Mouse (Mus musculus): ENCODE measurements around the gene Fam160a1. TPM values are rescaled to one million over a fixed set of nuclear protein-coding genes. Genes with fewer than 3 reads are reported as not detected.

Fam160a1 gene
- polyA plus RNA-seq, 1 experiment from 2014 or later, result 3.8 TPM

DNA sequence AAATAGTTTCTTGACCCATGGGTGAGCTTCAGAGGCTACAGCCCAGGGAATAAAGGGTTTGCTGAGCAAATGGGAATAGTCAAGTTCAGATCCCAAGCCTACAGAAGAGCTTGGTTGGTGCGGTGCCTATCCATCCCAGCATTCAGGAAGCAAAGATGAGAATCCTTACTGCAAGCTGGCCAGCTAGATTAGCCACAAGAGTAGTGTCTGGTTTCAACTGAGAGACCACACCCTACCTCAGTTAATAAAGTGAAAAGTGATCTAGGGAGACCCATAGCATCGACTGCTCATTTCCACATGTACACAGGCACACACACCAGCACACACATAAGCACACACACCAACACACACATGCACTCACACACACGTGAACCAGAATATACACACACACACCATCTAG lies 75.3 kb downstream of the Fam160a1 start:
- Histone ChIP-seq H3K36me3 (ENCODE audit: control insufficient read depth, insufficient read depth, low read length) (no peaks in the 10 kb centered on the region), H3K4me2 (ENCODE audit: low read depth, low read length) (no peak overlapping the region), H3K9me3 (ENCODE audit: control insufficient read depth, low read length) (no peaks in the 10 kb centered on the region), H3K4me3 (ENCODE audit: low read length) (no peak overlapping the region), H3K27me3 (replicated peaks; ENCODE audit: control insufficient read depth, insufficient read depth, low read length) (no peaks in the 10 kb centered on the region), H3K4me1 (ENCODE audit: control insufficient read depth, insufficient read depth, low read length) (no peaks in the 10 kb centered on the region), H3K9ac (ENCODE audit: low read depth, low read length) (no peak overlapping the region), H3K27ac (ENCODE audit: low read length) (no peak overlapping the region)
- 93% methylated on average over 3 of the region's 3 CpGs for WGBS
- no peak for ATAC-seq

DNA sequence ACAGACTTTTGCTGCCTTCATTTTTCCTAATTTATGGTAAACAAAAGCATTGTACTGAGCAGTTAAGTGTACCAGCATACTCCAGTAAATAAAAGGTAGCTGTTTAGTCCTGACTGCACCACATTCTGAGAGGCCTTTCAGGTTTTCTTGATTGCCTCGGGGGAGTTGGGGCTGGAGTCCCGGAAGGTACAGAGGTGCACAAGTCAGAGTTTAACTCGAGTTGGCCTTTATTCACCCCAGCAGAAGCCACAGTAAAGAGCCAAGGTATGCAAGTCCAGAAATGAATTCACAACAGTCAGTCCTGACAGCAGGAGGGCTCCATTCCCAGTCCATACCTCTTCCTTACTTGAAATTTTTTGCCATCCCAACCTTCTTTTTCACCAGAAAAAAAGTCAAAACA lies 78.5 kb downstream of the Fam160a1 start:
- Histone ChIP-seq H3K27ac (ENCODE audit: low read length) (no peak overlapping the region), H3K36me3 (ENCODE audit: control insufficient read depth, insufficient read depth, low read length) (no peaks in the 10 kb centered on the region), H3K27me3 (replicated peaks; ENCODE audit: control insufficient read depth, insufficient read depth, low read length) (no peaks in the 10 kb centered on the region), H3K4me3 (ENCODE audit: low read length) (no peak overlapping the region), H3K9ac (ENCODE audit: low read depth, low read length) (no peak overlapping the region), H3K4me1 (ENCODE audit: control insufficient read depth, insufficient read depth, low read length) (no peaks in the 10 kb centered on the region), H3K9me3 (ENCODE audit: control insufficient read depth, low read length) (no peaks in the 10 kb centered on the region), H3K4me2 (ENCODE audit: low read depth, low read length) (no peak overlapping the region)
- 59% methylated on average over 3 of the region's 3 CpGs for WGBS
- no peak for ATAC-seq

- H3K4me3 ChIP-seq (ENCODE audit: low read length), result no peak overlapping the region
- no peaks in the 10 kb centered on the region for H3K27me3 ChIP-seq (replicated peaks; ENCODE audit: control insufficient read depth, insufficient read depth, low read length)
- no peak overlapping the region for H3K9ac ChIP-seq (ENCODE audit: low read depth, low read length)
- no peaks in the 10 kb centered on the region for H3K36me3 ChIP-seq (ENCODE audit: control insufficient read depth, insufficient read depth, low read length)
- H3K27ac ChIP-seq (ENCODE audit: low read length), result no peak overlapping the region
- no peaks in the 10 kb centered on the region for H3K9me3 ChIP-seq (ENCODE audit: control insufficient read depth, low read length)
- H3K4me2 ChIP-seq (ENCODE audit: low read depth, low read length), result no peak overlapping the region
- ATAC-seq, result no peak
- H3K4me1 ChIP-seq (ENCODE audit: control insufficient read depth, insufficient read depth, low read length), result no peaks in the 10 kb centered on the region
- 77% methylated on average over 5 of the region's 5 CpGs for WGBS
Measured at GRCm38 (mm10) chr3:85733939-85734729, 83.0 kb downstream of the Fam160a1 start.

- no peak overlapping the region for H3K4me3 ChIP-seq (ENCODE audit: low read length)
- no peaks in the 10 kb centered on the region for H3K27me3 ChIP-seq (replicated peaks; ENCODE audit: control insufficient read depth, insufficient read depth, low read length)
- WGBS, result 61% methylated on average over 2 of the region's 2 CpGs
- no peak overlapping the region for H3K9ac ChIP-seq (ENCODE audit: low read depth, low read length)
- H3K4me2 ChIP-seq (ENCODE audit: low read depth, low read length), result no peak overlapping the region
- H3K9me3 ChIP-seq (ENCODE audit: control insufficient read depth, low read length), result no peaks in the 10 kb centered on the region
- H3K36me3 ChIP-seq (ENCODE audit: control insufficient read depth, insufficient read depth, low read length), result no peaks in the 10 kb centered on the region
- ATAC-seq, result no peak
- no peaks in the 10 kb centered on the region for H3K4me1 ChIP-seq (ENCODE audit: control insufficient read depth, insufficient read depth, low read length)
- no peak overlapping the region for H3K27ac ChIP-seq (ENCODE audit: low read length)
Measured at GRCm38 (mm10) chr3:85727171-85727570, 89.9 kb downstream of the Fam160a1 start.

GRCm38 (mm10) chr3:85725971-85726370 lies 91.1 kb downstream of the Fam160a1 start:
- no peaks in the 10 kb centered on the region for H3K27me3 ChIP-seq (replicated peaks; ENCODE audit: control insufficient read depth, insufficient read depth, low read length)
- H3K4me1 ChIP-seq (ENCODE audit: control insufficient read depth, insufficient read depth, low read length), result no peaks in the 10 kb centered on the region
- 76% methylated on average over 3 of the region's 3 CpGs for WGBS
- no peak overlapping the region for H3K4me3 ChIP-seq (ENCODE audit: low read length)
- no peak overlapping the region for H3K27ac ChIP-seq (ENCODE audit: low read length)
- no peak overlapping the region for H3K9ac ChIP-seq (ENCODE audit: low read depth, low read length)
- H3K4me2 ChIP-seq (ENCODE audit: low read depth, low read length), result no peak overlapping the region
- no peak for ATAC-seq
- H3K9me3 ChIP-seq (ENCODE audit: control insufficient read depth, low read length), result no peaks in the 10 kb centered on the region
- no peaks in the 10 kb centered on the region for H3K36me3 ChIP-seq (ENCODE audit: control insufficient read depth, insufficient read depth, low read length)

- no peak for ATAC-seq
- 44% methylated on average over 2 of the region's 2 CpGs for WGBS
- Histone ChIP-seq H3K27ac (ENCODE audit: low read length) (no peak overlapping the region), H3K9ac (ENCODE audit: low read depth, low read length) (no peak overlapping the region), H3K27me3 (replicated peaks; ENCODE audit: control insufficient read depth, insufficient read depth, low read length) (no peaks in the 10 kb centered on the region), H3K4me3 (ENCODE audit: low read length) (no peak overlapping the region), H3K4me1 (ENCODE audit: control insufficient read depth, insufficient read depth, low read length) (no peaks in the 10 kb centered on the region), H3K4me2 (ENCODE audit: low read depth, low read length) (no peak overlapping the region), H3K9me3 (ENCODE audit: control insufficient read depth, low read length) (no peaks in the 10 kb centered on the region), H3K36me3 (ENCODE audit: control insufficient read depth, insufficient read depth, low read length) (no peaks in the 10 kb centered on the region)
Measured at GRCm38 (mm10) chr3:85725110-85725509, 92.0 kb downstream of the Fam160a1 start.

DNA sequence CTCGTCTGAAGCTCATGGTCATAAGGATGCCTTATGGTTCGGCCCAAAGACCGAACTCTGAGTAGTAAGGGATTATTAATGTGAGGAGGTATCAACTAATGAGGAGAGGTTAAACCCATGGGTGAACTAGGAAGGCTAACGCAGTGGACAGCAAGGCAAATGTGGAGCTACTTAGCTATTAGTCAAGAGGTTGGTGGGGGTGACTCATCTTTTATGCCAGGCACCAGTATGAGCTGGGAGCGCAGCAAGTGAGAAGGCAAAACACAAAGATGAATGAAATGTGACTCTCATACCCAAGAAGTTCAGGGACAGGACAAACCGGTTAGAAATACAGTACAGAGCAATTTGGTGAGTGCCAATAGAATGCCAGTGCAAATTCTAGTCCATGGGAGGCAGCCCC lies 94.5 kb downstream of the Fam160a1 start:
- 86% methylated on average over 6 of the region's 6 CpGs for WGBS
- Histone ChIP-seq H3K27ac (ENCODE audit: low read length) (no peak overlapping the region), H3K4me2 (ENCODE audit: low read depth, low read length) (no peak overlapping the region), H3K9me3 (ENCODE audit: control insufficient read depth, low read length) (no peaks in the 10 kb centered on the region), H3K36me3 (ENCODE audit: control insufficient read depth, insufficient read depth, low read length) (no peaks in the 10 kb centered on the region), H3K27me3 (replicated peaks; ENCODE audit: control insufficient read depth, insufficient read depth, low read length) (no peaks in the 10 kb centered on the region), H3K9ac (ENCODE audit: low read depth, low read length) (no peak overlapping the region), H3K4me3 (ENCODE audit: low read length) (no peak overlapping the region), H3K4me1 (ENCODE audit: control insufficient read depth, insufficient read depth, low read length) (no peaks in the 10 kb centered on the region)
- ATAC-seq, result no peak

GRCm38 (mm10) chr3:85715764-85716297 lies 101.3 kb downstream of the Fam160a1 start:
- ATAC-seq, result 0 out of 2 replicates have a peak, but pooled peaks have one; percentile 59
- H3K9me3 ChIP-seq (ENCODE audit: control insufficient read depth, low read length), result no peaks in the 10 kb centered on the region
- H3K27me3 ChIP-seq (replicated peaks; ENCODE audit: control insufficient read depth, insufficient read depth, low read length), result no peaks in the 10 kb centered on the region
- H3K9ac ChIP-seq (ENCODE audit: low read depth, low read length), result no peak overlapping the region
- H3K27ac ChIP-seq (ENCODE audit: low read length), result no peak overlapping the region
- H3K4me2 ChIP-seq (ENCODE audit: low read depth, low read length), result no peak overlapping the region
- no peaks in the 10 kb centered on the region for H3K36me3 ChIP-seq (ENCODE audit: control insufficient read depth, insufficient read depth, low read length)
- 77% methylated on average over 4 of the region's 4 CpGs for WGBS
- no peak overlapping the region for H3K4me3 ChIP-seq (ENCODE audit: low read length)
- H3K4me1 ChIP-seq (ENCODE audit: control insufficient read depth, insufficient read depth, low read length), result no peaks in the 10 kb centered on the region

DNA sequence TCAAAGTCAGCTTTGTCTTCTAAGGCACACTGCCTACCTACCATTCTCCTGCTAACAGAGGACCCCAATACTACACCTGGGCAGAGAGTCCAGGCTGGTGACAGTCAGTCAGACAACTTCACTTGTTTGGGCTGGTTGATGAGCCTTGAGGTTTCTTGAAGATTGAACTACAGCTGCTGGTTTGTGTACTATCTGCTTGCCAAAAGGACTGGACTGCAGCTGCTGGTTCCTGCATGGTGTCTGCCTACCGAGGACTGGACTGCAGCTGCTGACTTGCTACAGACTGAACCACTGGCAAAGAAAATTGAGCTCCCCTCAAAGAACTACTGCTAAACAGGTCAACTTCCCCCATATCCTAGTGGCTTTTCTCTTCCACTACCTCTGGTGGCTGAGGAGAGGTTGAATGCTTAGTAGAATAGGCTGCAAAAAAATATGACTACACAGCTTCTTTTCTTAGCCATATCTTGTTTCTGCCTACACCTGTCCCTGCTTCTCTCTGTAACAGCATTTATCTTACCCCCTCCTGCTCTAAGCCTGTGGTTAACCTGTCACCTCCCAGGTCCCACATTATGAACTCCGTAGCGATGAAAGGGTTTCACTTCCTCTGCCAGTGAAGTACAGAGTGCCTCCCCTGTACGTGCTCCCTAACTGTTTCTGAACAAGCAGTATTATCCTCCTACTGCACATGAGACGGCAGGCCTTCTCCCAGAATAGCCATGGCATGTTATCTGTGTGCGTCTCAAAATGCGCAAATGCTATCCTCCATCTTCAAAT lies 103.0 kb downstream of the Fam160a1 start:
- Histone ChIP-seq H3K4me1 (ENCODE audit: control insufficient read depth, insufficient read depth, low read length) (no peaks in the 10 kb centered on the region), H3K27me3 (replicated peaks; ENCODE audit: control insufficient read depth, insufficient read depth, low read length) (no peaks in the 10 kb centered on the region), H3K4me2 (ENCODE audit: low read depth, low read length) (no peak overlapping the region), H3K4me3 (ENCODE audit: low read length) (no peak overlapping the region), H3K9me3 (ENCODE audit: control insufficient read depth, low read length) (no peaks in the 10 kb centered on the region), H3K27ac (ENCODE audit: low read length) (no peak overlapping the region), H3K36me3 (ENCODE audit: control insufficient read depth, insufficient read depth, low read length) (no peaks in the 10 kb centered on the region), H3K9ac (ENCODE audit: low read depth, low read length) (no peak overlapping the region)
- ATAC-seq, result no peak
- WGBS, result 87% methylated on average over 7 of the region's 7 CpGs

Measured in intestine, embryonic 16.5 days (tissue).